In the genomic region with DNA sequence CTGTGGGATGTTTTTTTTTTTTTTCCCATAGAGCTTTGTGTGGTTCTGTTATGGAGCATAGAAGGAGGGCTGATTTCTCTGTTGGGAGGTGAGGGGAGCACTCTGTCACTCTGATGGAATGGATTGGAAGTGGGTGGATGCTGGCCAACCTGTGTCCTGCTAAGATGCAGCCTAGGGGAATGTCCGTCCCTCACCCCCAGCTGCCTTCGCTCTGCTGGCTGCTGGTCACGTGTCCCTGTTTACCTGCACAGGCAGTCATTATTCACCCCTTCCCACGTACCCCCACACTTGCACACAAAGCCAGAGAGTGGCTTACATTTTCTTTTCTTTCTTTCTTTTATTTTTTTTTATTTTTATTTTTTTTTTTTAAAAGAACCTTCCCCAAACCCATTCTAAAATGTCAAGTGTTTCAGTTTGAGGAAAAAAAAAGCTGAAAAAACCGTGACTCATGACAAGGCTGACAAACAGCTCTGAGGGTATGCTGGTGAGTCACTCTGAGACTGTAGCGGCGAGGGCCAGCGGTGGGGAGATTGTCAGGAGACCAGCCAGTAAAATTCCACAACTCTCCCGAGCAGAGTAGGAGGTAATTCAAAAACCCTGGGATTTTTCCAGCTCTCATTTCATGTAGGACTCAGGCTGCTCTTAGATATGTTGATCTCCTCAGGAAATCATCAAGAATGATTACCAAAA, we compare ENCODE assay signal across 8 mouse cellular contexts.
A peak's percentile ranks its signal among the peaks of the same experiment; 100 is the strongest.
DNase-seq lines count a peak whose midpoint lies in the region; TF ChIP-seq lines count a peak whose summit lies in the region.

No protein-coding gene starts in this region.

- H3K27me3 ChIP-seq in cerebellum, adult 2 months (ENCODE audit: control insufficient read depth, insufficient read depth, low read length) = no peaks in the 10 kb centered on the region

- H3K4me1 ChIP-seq in cerebellum, adult 2 months (ENCODE audit: control insufficient read depth, insufficient read depth, low read length) = peaks cover 3% of the 10 kb centered on the region

- TF ChIP-seq POLR2A in cerebellum, adult 2 months (IDR thresholded peaks at IDR 0.05; ENCODE audit: borderline replicate concordance, insufficient read depth, low read length) = no peak

- intact Hi-C loops in gastrocnemius, postnatal 36 days (cut with DNase I) = no loop called here
- intact Hi-C loops in left cerebral cortex, postnatal 25 days (cut with DNase I) = loop anchor here (2.0 kb wide), 1 partner anchor 94 kb away; no protein-coding TSS in a partner anchor

- H3K4me3 ChIP-seq in cerebellum, adult 2 months (replicated peaks; ENCODE audit: insufficient read depth, low read depth, low read length) = no peak overlapping the region

- TF ChIP-seq CTCF in cerebellum, adult 2 months (IDR thresholded peaks at IDR 0.05; ENCODE audit: borderline replicate concordance, insufficient read depth, low read depth, low read length) = no peak

- no peak overlapping the region for H3K27ac ChIP-seq in cerebellum, adult 2 months (ENCODE audit: insufficient read depth, low read length)

- 12% methylated on average over 9 of the region's 9 CpGs for WGBS in cerebellum, adult 2 months

- peak; percentile 16 for DNase-seq in gastrocnemius, adult 18-20 months (ENCODE audit: low spot score)
- no peak for DNase-seq in gastrocnemius, postnatal 36 days
- peak; percentile 56 to 85 for DNase-seq in cerebellum, adult 2 months
- peak; percentile 81 to 91 for DNase-seq in frontal cortex, adult 2 months (ENCODE audit: extremely low spot score in 1 of 2, low spot score in 1 of 2)
- DNase-seq in kidney, adult 11 months = peak; percentile 75
- DNase-seq in left cerebral cortex, postnatal 25 days (ENCODE audit: low spot score in 2 of 2) = peak; percentile 79 to 97
- DNase-seq in retina, embryonic 14.5 days (ENCODE audit: low spot score) = peak; percentile 24
- DNase-seq in thymus, postnatal 25 days = no peak

Comparison
In these comparisons a context has a peak if more than half of its experiments do, and no peak if none do; other contexts are left out.
1. DNase-seq: peak in gastrocnemius, adult 18-20 months (single experiment), cerebellum, adult 2 months (2 of 2), frontal cortex, adult 2 months (2 of 2), kidney, adult 11 months (single experiment), left cerebral cortex, postnatal 25 days (2 of 2) and retina, embryonic 14.5 days (single experiment); none in gastrocnemius, postnatal 36 days (0 of 2) and thymus, postnatal 25 days (single experiment).